Mouse (Mus musculus): Measurements from ENCODE around the gene Cirbp.

DNA sequence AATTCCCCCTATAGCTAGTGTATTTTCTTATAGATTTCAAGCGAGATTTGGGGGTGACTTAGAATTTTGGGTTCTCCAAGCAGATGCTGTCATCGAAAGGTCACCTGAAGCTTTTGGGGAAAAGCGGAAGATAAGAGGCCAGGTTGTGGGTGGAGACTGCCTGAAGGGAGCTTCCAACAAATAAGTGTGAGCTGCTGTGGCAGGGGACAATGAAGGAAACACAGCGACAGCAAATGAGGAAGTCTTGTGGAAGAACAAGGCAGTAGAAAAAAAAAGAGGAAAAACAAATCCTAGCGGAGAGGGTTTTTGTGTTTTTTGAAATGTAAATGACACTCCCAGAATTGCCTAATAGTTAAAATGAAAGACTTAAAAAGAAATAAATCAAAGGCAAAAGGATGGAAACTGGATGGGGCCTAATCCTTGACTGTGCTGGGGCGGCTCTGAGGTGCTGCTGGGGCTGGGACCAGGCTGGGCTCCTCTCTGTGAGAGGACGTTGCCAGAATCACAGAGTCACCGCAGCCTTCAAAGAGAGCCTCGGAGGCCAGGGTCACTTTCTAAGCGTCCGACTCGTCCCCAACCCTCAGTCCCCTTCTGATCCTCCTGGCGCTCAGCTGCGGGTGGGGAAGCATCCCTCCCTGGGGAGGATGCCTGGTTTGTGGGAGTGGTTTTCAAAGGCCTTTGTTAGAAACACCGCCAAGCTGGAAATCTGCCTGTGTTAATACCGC lies 49.4 kb downstream of the Cirbp start:
- no peak for TF ChIP-seq CTCF (IDR thresholded peaks at IDR 0.05; ENCODE audit: control insufficient read depth, insufficient read depth, insufficient replicate concordance, low read depth, low read length)
- no peak for TF ChIP-seq POLR2A (IDR thresholded peaks at IDR 0.05; ENCODE audit: control insufficient read depth, low read depth, low read length)

Measured in testis, adult 2 months (tissue).